Mouse (Mus musculus) E14TG2a.4 (cell line): ENCODE data around the gene Xlr5a.
"Not testable (repeated sequence)": the region's sequence is repeated elsewhere in the genome, so short reads cannot be mapped to it uniquely, and the experiment has no call there.

ENCODE experiments used
- CTCF ChIP-seq: conservative IDR thresholded peaks from 2 replicates; pipeline ENCODE4 v1.5.1; 2014; ENCODE audit warnings: low read length
- NANOG ChIP-seq: IDR thresholded peaks from 2 replicates; pipeline ENCODE4 v1.6.1; 2014; ENCODE audit warnings: borderline replicate concordance, low read length, mixed read lengths
- POU5F1 ChIP-seq: IDR thresholded peaks from 2 replicates; pipeline ENCODE4 v1.6.1; 2014; ENCODE audit warnings: low read length, borderline replicate concordance

GRCm38 (mm10) chrX:73176889-73177288, 115.9 kb downstream of the Xlr5a start, which contains the start of gene Spin2d:
- not testable (repeated sequence) for TF ChIP-seq CTCF, POU5F1, NANOG
